Mouse (Mus musculus): Measurements from ENCODE around the gene Spata7.
"Not testable (repeated sequence)": the region's sequence is repeated elsewhere in the genome, so short reads cannot be mapped to it uniquely, and the experiment has no call there.

The Spata7 gene

DNA sequence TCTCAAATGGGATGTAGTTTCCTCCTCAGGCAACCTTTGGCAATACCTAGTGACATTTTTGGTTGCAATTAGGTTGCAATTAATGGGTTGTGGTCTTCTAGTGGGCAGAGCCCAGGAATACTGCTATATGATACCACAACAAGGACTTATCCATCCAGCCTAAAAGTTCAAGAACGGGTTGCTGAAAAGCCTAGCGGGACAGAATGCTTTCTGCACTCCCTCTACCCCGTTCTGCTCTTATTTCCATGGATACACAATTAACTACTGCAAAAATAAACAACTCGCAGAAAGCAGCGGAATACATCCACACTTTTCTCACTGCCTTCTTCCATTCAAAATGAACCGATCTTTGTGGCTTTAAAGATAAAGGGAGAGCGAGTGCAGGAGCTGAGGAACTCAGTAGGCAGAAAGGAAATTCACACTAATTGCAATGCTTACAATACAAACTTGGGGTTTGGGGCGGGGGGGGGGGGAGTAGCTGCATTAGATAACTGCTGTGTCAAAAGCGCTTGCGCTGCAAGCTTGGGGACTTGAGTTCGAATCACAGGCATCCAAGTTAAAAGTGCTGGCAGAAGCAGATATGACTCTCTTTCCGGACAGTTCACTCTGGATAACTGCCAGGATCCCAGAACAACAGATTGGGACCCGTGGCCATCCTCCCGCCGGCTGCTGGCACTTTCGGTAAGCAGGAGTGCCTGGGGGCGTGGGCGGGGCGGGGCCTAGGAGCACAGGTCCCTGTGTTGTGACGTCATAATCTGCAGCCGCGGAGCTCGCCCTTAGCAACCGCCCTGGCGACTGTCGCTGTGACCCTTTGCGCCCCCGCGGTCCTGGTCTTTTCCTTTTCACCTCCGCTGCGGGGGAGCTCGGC, at the start of gene Spata7:
Spata7 (plus strand) TSS at position 766 of the 868 bp plus-strand sequence.
- DNase-seq (ENCODE audit: low read depth, low spot score): peak; percentile 85

DNA sequence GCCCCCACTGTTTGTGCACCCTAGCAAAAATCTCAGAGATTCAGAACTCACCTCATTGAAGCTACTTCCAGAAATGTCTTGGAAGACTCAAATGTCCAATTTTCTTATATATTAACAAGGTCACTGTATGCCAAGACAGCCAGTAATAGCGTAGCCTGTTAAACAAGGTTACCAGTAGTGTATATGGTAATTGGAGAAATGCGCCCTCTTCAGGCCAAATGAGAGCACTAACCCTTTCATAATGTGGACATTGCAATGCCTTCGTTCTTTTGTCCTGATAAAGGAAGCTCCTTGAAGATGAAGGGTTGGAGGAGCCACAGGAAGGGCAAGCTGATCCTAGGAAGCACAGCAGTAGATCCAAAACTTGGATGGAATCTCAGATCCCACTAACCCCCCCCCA, 42.7 kb upstream of the Spata7 start:
- peak; percentile 48 for DNase-seq (ENCODE audit: low read depth, low spot score)

DNA sequence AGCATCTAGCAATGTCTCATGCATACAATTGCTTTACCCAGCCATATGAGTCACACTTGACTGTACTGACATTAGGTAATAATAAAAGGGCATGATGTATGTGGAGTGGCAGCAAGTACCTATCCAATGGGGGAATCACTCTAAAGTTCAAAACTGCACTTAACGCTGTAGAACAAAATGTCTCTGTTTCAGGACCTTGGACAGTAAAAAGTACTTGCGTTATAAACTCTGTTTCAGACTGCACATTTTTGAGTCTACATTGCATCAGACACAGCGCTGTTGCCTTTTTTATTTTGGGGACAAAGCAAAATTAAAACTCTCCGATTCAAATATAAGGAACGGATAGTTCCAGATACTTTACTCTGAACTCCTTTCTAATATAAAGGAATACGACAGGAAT, 39.4 kb upstream of the Spata7 start:
- peak; percentile 31 for DNase-seq (ENCODE audit: low read depth, low spot score)

DNA sequence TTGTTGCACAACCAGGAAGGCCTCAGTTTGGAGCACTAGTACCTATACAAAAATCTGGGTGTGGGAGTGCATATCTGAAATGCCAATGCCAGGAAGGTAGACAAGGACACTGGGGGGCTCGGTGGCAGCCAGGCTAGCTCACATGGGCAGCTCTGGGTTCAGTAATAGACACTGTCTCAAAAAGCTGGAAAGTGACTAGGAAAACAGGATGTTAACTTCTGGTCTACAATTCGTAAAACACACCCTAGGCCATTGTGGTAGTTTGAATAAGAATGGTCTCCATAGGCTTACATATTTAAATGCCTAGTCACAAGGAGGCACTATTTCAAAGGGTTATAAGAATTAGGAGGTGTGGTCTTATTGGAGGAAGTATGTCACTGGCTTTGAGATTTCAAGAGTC, 36.9 kb upstream of the Spata7 start:
- DNase-seq (ENCODE audit: low read depth, low spot score): no peak

- DNase-seq (ENCODE audit: low read depth, low spot score): peak; percentile 84
Observed at GRCm38 (mm10) chr12:98600861-98601260, 27.1 kb upstream of the Spata7 start.

GRCm38 (mm10) chr12:98602114-98602513, 25.8 kb upstream of the Spata7 start:
- peak; percentile 44 for DNase-seq (ENCODE audit: low read depth, low spot score)

- DNase-seq (ENCODE audit: low read depth, low spot score): no peak
Observed at GRCm38 (mm10) chr12:98605264-98605663, 22.7 kb upstream of the Spata7 start.

- peak; percentile 72 for DNase-seq (ENCODE audit: low read depth, low spot score)
Observed at GRCm38 (mm10) chr12:98606595-98607290, 21.2 kb upstream of the Spata7 start.

DNA sequence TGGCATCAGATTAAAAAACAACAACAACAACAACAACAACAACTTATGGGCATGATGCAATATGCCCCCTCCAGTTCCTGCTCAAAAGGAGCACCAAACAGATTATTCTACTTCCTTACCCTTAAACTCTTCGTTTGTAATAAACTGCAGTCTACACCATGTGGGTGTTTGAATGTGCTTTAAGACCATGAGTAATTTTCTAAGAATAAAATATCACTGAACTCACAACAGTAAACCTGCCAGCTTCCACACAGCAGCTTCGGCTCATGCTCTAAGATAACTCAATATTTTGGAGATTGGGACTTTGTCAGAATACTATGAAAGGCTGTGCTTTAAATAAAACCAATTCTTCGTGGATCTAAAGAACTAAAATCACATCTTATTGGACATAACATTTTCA, 17.6 kb upstream of the Spata7 start:
- no peak for DNase-seq (ENCODE audit: low read depth, low spot score)

DNA sequence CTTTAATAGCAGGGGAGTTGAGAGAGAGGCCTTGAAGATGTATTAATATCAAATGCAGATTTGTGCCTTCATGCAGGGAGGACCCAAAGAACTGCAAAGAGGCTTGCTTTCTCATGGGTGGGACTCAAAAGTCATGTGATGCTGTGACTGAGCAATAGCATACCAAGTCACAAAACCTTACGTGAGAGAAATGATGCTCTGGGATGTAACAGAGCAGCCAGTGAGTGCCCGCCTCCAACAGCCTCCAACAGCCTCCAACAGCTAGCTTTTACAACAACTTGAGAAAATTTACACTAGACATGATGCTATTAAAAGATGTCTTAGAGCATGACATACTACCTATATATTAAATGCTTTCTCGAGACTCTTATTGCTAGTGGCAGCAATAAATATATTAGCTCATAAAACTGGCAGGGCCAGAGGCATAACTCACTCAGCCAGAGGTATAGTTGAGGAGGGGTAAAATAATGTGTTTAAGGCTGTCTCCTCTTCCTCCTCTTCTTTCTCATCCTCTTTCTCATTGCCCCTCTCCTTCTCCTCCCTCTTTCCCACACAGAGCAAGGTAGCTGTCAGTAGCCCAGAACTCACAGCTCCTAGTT, 12.9 kb upstream of the Spata7 start:
- DNase-seq (ENCODE audit: low read depth, low spot score): no peak

DNA sequence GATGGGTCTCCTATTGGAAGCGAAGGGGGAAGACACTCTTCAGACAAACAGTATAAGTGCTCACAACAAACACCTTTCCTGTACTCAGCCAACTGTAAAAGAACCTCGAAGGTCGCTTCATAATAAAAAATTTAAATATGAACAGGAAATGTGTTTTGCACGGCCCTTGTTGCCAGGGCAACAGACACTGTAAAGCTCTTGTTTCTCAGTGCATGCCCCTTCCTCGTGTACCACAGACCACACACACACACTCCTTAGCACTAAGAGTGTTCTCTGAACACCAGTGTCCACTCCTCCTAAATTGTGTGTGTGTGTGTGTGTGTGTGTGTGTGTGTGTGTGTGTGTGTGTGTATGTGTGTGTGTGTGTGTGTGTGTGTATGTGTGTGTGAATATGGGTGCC, 12.2 kb upstream of the Spata7 start:
- DNase-seq (ENCODE audit: low read depth, low spot score): peak; percentile 58

DNA sequence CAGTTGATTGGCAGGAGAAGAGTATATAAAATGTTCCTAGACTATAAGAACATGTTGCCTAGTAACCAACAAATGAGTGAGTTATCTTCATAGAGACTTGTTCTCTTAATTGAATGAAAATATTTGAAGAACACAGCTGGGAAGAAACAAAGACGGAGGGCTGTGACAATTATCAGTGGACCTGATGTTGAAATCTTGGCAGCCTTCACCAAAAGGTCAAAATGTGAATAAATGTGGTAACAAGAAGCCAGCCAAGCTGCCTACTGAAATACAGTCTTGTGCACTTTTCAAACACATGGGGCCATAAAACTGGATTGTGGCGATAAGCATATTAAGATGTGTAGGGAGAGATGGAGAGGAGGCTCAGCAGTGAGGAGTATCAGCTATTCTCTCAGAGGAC, 8.5 kb upstream of the Spata7 start:
- DNase-seq (ENCODE audit: low read depth, low spot score): no peak

GRCm38 (mm10) chr12:98620922-98621321, 7.0 kb upstream of the Spata7 start:
- peak; percentile 48 for DNase-seq (ENCODE audit: low read depth, low spot score)

DNA sequence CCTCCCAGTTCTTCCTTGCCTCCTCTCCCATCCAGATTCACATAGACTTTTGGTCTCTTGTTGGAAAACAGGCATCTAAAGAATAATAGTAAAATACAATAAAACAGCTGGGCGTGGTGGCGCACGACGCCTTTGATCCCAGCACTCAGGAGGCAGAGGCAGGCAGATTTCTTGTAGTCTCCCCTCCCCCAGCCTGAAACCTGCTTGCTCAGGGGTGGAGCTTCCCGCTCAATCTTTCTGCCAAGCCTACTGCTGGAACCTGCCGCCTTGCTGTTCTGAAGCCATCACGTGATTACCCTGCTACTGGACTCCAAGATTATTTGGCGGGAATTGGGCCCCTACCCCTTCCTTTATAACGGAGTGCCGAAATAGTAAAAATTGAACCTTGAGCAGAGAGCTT, 4.7 kb upstream of the Spata7 start:
- DNase-seq (ENCODE audit: low read depth, low spot score): not testable (repeated sequence)

DNA sequence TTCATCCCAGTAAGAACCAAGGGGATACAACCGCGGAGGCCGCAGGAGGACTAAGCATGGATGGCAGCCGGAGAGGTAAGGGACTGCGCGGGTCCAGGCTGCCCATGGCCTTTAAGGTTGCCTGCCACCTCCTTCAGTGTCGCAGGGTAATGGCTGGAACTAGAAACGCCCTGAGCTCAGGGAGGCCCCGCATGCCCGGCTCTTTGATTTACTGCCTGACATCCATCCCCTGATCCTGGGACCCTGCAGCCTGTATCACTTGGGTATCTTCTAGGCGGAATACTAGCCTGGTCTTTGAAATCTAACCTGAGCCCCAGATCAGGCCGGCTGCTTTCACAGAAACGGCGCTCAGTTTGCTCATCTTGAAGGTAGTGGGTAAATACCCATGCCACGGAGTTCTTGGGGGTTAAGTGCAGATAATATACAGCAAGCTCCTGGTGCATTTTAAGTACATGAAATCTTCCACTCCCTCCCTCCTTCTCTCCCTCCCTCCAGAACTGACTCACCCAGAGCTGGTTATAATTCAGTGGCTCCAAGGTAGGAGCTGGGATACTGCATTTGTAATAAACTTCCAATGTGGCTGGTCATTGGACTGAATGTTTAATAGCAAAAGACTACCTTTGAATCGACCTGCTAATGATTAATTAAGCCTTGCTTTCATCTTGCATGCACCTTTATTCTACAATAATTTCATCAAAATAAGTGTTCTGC, 458 bp downstream of the Spata7 start:
- DNase-seq (ENCODE audit: low read depth, low spot score): no peak

GRCm38 (mm10) chr12:98644852-98645251, 16.9 kb downstream of the Spata7 start:
- peak; percentile 45 for DNase-seq (ENCODE audit: low read depth, low spot score)

DNA sequence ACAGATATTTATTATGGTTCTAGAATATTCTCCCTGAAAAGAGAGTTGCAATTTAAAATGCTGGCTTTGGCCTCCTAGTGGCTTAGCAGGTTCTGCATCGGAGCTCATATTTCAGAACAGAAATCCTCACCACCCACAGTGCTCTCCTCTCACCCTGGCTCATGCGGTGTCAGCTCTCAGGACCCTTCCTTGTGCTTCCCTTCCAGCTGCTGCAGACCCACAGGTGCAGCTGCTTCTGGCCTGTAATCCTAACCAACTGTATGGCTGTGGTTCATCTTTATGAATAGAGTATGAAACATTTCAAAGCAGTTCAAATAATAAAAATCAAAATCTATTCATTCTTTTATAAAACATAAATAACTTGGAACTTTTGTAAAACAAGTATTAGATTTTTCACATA, 28.9 kb downstream of the Spata7 start:
- DNase-seq (ENCODE audit: low read depth, low spot score): no peak

- DNase-seq (ENCODE audit: low read depth, low spot score): no peak
Observed at GRCm38 (mm10) chr12:98662617-98663016, 34.7 kb downstream of the Spata7 start.

- no peak for DNase-seq (ENCODE audit: low read depth, low spot score)
Observed at GRCm38 (mm10) chr12:98668132-98668814, 40.3 kb downstream of the Spata7 start.

DNA sequence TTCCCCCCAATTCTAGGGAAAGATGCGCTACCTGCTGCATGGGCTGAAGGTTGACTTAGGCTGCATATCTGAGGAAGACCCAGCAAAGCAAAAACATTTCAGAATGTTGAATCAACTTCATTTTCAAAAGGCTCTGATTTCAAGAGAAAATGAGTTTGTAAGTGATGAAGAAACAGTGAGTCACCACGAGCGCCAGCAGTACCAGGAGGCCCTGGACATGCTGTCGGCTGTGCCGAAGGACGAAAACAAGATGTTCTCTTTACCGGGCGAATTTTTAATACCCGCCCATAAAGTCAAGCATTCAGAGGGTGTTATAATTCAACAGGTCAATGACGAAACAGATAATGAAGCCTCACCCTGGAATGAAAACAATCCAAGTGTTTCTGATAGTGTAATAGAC, 41.1 kb downstream of the Spata7 start:
- DNase-seq (ENCODE audit: low read depth, low spot score): no peak

DNA sequence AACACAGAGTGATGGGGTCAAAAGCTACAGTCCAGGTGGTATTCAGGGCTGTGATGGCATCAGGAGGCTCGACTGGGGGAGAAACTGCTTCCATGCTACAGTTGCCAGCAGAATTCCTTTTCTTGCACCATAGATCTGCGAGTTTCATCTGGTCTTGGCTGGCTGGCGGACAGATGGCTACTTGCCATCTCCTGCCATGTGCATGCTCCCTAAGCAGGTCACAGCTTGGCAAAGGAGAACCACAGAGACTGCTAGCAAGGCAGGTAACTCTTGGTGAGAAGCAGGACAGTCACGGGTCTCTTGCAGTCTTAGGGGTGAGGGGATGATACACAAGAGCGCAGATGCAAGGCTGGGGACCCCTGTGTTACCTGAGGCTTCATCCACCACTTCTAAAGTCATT, 41.9 kb downstream of the Spata7 start:
- no peak for DNase-seq (ENCODE audit: low read depth, low spot score)
